Mouse (Mus musculus): Measurements from ENCODE around the gene Elp5. TPM values are rescaled to one million over a fixed set of nuclear protein-coding genes. Genes with fewer than 3 reads are reported as not detected.

The Elp5 gene
- total and polyA plus RNA-seq, 3 experiments = 95.9 to 177 (median 119) TPM

DNA sequence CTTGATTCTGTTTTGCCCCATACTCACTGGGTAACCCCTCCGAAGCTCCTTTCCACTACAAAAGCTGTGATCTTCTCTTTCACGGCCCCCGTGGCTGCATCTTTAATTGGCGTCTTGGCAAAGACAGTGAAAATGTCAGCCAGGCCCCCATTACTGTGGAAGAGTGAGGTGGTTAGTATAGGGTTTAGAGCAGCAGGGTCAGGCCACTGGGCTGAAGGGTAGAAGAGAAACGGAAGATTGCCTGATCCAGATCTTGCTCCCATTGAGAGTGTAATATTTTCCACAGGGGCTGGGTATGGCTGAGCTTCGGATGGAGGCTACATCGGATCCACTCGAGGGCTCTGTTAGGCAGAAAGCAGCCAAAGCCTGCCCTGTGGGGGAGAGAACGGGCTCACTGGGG lies 30.6 kb upstream of the Elp5 start:
- H3K27me3 ChIP-seq (replicated peaks) = no peaks in the 10 kb centered on the region
- TF ChIP-seq SIN3A (IDR thresholded peaks at IDR 0.05; ENCODE audit: low read length) = no peak
- TF ChIP-seq CHD1 (IDR thresholded peaks at IDR 0.05; ENCODE audit: low read depth, low read length) = no peak
- no peak for TF ChIP-seq TCF12 (IDR thresholded peaks at IDR 0.05; ENCODE audit: low read depth, low read length)
- no peak for TF ChIP-seq JUND (conservative IDR thresholded peaks at IDR 0.05; ENCODE audit: low read depth, low read length)
- in situ Hi-C loops (cut with MboI; ENCODE audit: low pct_ligation_motif_present, low pct_unique_long_range_greater_than_20kb, low sequenced_read_pairs) (loop anchor here (5.0 to 25.0 kb wide), 2 partner anchors 61 to 926 kb away; partner anchors contain the start of genes Per1 and Vamp2), dilution Hi-C loops (cut with MboI; ENCODE audit: extremely low pct_ligation_motif_present, extremely low pct_unique_long_range_greater_than_20kb, low sequenced_read_pairs) (no loop called here)
- H3K79me2 ChIP-seq (replicated peaks; ENCODE audit: control insufficient read depth, extremely low read depth, insufficient read depth, poor library complexity, severe bottlenecking) = no peaks in the 10 kb centered on the region
- H3K9me3 ChIP-seq (replicated peaks; ENCODE audit: low read length) = no peaks in the 10 kb centered on the region
- peaks cover 59 to 66% of the 10 kb centered on the region in 2 experiments for H3K36me3 ChIP-seq (replicated peaks in 1 of 2; ENCODE audit: control insufficient read depth in 1 of 2, insufficient read depth in 1 of 2, low read length in 1 of 2)
- H3K4me1 ChIP-seq (ENCODE audit: control insufficient read depth in 1 of 2, insufficient read depth in 2 of 2) = peaks cover 14 to 21% of the 10 kb centered on the region in 2 experiments
- DNase-seq (ENCODE audit: extremely low read depth) = no peak
- no peak overlapping the region for H3K27ac ChIP-seq (ENCODE audit: insufficient read depth, low read depth)
- no peak overlapping the region for H3K4me2 ChIP-seq (ENCODE audit: insufficient read depth, low read depth, poor library complexity, severe bottlenecking)
- H3K9ac ChIP-seq (ENCODE audit: insufficient read depth, low read depth) = no peak overlapping the region
- no peak overlapping the region for H3K4me3 ChIP-seq (replicated peaks in 1 of 3; ENCODE audit: low read depth in 2 of 3, low read length in 2 of 3, poor library complexity in 1 of 3)

DNA sequence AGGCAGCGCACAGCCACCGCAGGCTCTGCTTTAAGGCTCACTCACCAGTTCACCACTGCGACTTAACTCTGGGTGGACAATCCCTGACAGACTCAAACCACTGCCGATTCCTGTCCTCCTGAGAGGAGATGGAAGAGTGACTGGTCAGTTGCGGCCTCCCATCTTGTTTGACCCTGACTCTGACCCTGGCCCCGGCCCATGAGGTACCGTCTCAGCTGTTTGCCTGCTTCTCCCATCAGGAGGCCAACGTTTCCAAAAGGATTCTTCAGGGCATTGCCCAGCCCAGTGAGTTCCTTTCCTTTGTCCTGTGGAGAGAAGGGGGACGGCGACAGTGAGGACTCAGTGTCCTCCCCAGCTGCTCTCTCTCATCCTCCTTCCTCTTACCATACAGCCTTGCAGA lies 28.6 kb upstream of the Elp5 start:
- TF ChIP-seq MYC (IDR thresholded peaks at IDR 0.05; ENCODE audit: low read depth, low read length) (no peak), RAD21 (IDR thresholded peaks at IDR 0.05; ENCODE audit: low read depth, low read length) (no peak), GABPA (IDR thresholded peaks at IDR 0.05; ENCODE audit: insufficient replicate concordance, low read depth, low read length) (no peak), PAX5 (IDR thresholded peaks at IDR 0.05; ENCODE audit: low read length) (no peak), MAX (IDR thresholded peaks at IDR 0.05; ENCODE audit: low read length) (no peak), RCOR1 (conservative IDR thresholded peaks at IDR 0.05; ENCODE audit: low read depth, low read length) (no peak), EP300 (IDR thresholded peaks at IDR 0.05; ENCODE audit: low read length) (no peak), BHLHE40 (IDR thresholded peaks at IDR 0.05; ENCODE audit: low read depth, low read length) (no peak), ELF1 (IDR thresholded peaks at IDR 0.05; ENCODE audit: low read depth, low read length) (no peak), JUND (conservative IDR thresholded peaks at IDR 0.05; ENCODE audit: low read depth, low read length) (no peak), ETS1 (conservative IDR thresholded peaks at IDR 0.05; ENCODE audit: low read depth, low read length) (no peak), NRF1 (IDR thresholded peaks at IDR 0.05; ENCODE audit: low read depth, low read length) (no peak), TCF12 (IDR thresholded peaks at IDR 0.05; ENCODE audit: low read depth, low read length) (no peak), POLR2AphosphoS2 (IDR thresholded peaks at IDR 0.05; ENCODE audit: low read depth, low read length) (no peak), NELFE (IDR thresholded peaks at IDR 0.05; ENCODE audit: low read depth, low read length) (no peak), CHD2 (IDR thresholded peaks at IDR 0.05; ENCODE audit: low read length) (no peak), MAZ (IDR thresholded peaks at IDR 0.05; ENCODE audit: low read depth, low read length) (no peak), KAT2A (IDR thresholded peaks at IDR 0.05; ENCODE audit: insufficient replicate concordance, low read length) (no peak), POLR2A (IDR thresholded peaks at IDR 0.05; ENCODE audit: low read depth, low read length) (no peak)
- Histone ChIP-seq H3K36me3 (replicated peaks in 1 of 2; ENCODE audit: control insufficient read depth in 1 of 2, insufficient read depth in 1 of 2, low read length in 1 of 2) (peaks cover 79 to 86% of the 10 kb centered on the region in 2 experiments), H3K9me3 (replicated peaks; ENCODE audit: low read length) (no peaks in the 10 kb centered on the region), H3K79me2 (replicated peaks; ENCODE audit: control insufficient read depth, extremely low read depth, insufficient read depth, poor library complexity, severe bottlenecking) (no peaks in the 10 kb centered on the region), H3K4me1 (ENCODE audit: control insufficient read depth in 1 of 2, insufficient read depth in 2 of 2) (peaks cover 14 to 21% of the 10 kb centered on the region in 2 experiments), H3K4me3 (replicated peaks in 1 of 3; ENCODE audit: low read depth in 2 of 3, low read length in 2 of 3, poor library complexity in 1 of 3) (no peak overlapping the region), H3K9ac (ENCODE audit: insufficient read depth, low read depth) (no peak overlapping the region), H3K4me2 (ENCODE audit: insufficient read depth, low read depth, poor library complexity, severe bottlenecking) (no peak overlapping the region), H3K27ac (ENCODE audit: insufficient read depth, low read depth) (no peak overlapping the region), H3K27me3 (replicated peaks) (no peaks in the 10 kb centered on the region)
- dilution Hi-C loops (cut with MboI; ENCODE audit: extremely low pct_ligation_motif_present, extremely low pct_unique_long_range_greater_than_20kb, low sequenced_read_pairs) = no loop called here
- in situ Hi-C loops (cut with MboI; ENCODE audit: low pct_ligation_motif_present, low pct_unique_long_range_greater_than_20kb, low sequenced_read_pairs) = loop anchor here (5.0 to 25.0 kb wide), 2 partner anchors 59 to 924 kb away; partner anchors contain the start of genes Per1 and Vamp2
- no peak for DNase-seq (ENCODE audit: extremely low read depth)
